Mouse (Mus musculus): Measurements from ENCODE around the gene Zfp445. TPM values are rescaled to one million over a fixed set of nuclear protein-coding genes. Genes with fewer than 3 reads are reported as not detected.

The Zfp445 gene
- polyA plus RNA-seq, 1 experiment from 2014 or later: 109 TPM

DNA sequence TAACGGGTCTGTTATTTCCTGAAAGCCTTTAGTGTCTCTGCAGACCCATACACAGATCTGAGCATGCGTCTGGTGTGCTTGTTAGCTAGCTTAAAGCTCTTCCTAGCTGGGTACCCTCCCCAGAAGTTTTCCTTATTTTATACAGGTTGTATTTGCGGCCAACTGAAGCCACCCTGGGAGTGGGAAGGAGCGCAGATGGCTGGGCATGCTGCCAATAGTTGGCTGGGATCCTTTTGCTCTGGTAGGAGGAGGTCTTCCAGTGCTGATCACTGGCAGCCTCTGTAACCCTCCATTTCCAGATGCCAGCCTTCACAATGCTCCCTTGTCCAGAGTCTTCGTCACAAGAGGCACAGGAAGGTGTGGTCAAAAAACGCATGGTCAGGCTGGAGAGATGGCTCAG lies 29.0 kb downstream of the Zfp445 start:
- Histone ChIP-seq H3K4me1 (replicated peaks) (peaks cover 22% of the 10 kb centered on the region), H3K27me3 (no peaks in the 10 kb centered on the region), H3K9ac (replicated peaks) (no peak overlapping the region), H3K4me3 (replicated peaks) (no peak overlapping the region), H3K36me3 (peaks cover 15% of the 10 kb centered on the region), H3K4me2 (no peak overlapping the region; the same call in 1 of the 2 replicates), H3K27ac (peak overlapping the region; percentile 82), H3K9me3 (no peaks in the 10 kb centered on the region)
- ATAC-seq (ENCODE audit: insufficient number of reproducible peaks, insufficient read depth, low FRiP score, low TSS enrichment, low read depth): peak; percentile 76
- WGBS: 41% methylated on average over 6 of the region's 6 CpGs

DNA sequence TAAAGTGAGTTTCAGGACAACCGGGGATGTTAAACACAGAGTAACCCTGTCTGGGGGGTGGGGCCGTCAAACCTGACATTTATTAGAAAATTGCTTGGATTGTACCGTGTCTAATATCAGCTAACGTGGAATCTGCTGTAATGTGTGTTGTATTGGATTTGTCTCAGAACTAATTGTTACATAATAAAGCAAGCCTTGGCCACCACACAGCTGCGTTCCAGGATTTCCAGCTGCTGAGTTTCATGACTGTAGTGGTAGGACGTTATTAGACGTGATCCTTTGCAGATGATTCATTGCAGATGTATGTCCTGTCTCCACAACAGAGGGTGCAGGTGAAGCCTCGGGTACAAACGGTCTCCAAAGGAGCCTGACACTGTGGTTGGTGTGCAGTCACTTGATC lies 29.7 kb downstream of the Zfp445 start:
- no peak overlapping the region for H3K9ac ChIP-seq (replicated peaks)
- peaks cover 22% of the 10 kb centered on the region for H3K4me1 ChIP-seq (replicated peaks)
- no peak overlapping the region for H3K4me3 ChIP-seq (replicated peaks)
- no peak for ATAC-seq (ENCODE audit: insufficient number of reproducible peaks, insufficient read depth, low FRiP score, low TSS enrichment, low read depth)
- peaks cover 15% of the 10 kb centered on the region for H3K36me3 ChIP-seq
- peak overlapping the region; percentile 82 for H3K27ac ChIP-seq
- no peaks in the 10 kb centered on the region for H3K27me3 ChIP-seq
- no peaks in the 10 kb centered on the region for H3K9me3 ChIP-seq
- 50% methylated on average over 9 of the region's 9 CpGs for WGBS
- no peak overlapping the region; the same call in 1 of the 2 replicates for H3K4me2 ChIP-seq

DNA sequence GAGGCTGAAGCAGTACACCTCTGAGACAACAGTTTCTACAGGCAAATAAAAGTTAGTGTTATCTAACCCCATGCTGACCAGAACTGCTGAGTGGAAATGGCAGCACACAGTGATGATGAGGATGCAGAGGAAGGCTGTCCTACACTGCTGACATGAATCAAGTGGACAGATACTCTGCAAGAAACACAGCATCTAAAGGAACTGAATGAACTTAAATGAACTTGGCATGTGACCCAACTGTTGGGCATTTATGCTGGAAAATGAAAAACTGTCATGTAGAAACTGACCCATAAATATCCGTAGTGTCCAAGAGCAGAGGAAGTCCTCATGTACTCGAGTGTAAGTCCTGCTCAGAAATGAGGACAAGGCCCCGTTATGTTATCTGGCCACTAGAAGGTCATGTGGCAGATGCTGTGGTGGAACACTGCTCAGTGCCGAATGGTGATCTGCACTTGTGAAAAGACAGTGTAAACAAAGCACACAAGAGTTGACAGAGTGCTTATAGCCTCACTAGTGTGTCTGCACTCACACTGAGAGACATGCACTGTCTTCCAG lies 35.9 kb downstream of the Zfp445 start:
- H3K36me3 ChIP-seq: peaks cover 51% of the 10 kb centered on the region
- WGBS: 85% methylated on average over 4 of the region's 4 CpGs

DNA sequence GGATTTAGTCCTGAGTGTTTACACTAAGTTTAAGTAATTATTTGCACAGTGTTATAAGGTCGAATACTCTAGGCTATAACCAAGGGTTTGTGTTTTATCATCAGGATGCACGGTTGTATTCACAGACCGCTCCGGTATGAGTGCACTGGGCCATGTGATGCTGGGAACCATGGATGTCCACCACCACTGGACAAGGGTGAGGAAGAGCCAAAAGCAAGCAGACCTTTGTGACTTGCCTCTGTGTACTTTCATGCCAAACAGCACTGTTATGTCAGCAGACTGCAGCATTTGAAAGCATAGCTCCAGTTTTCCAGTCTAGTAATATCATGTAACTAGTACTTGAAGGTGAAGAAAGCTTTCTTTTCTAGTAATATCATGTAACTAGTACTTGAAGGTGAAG lies 39.1 kb downstream of the Zfp445 start:
- Histone ChIP-seq H3K4me2 (no peak overlapping the region), H3K27me3 (no peaks in the 10 kb centered on the region), H3K27ac (no peak overlapping the region), H3K4me1 (replicated peaks) (no peaks in the 10 kb centered on the region), H3K36me3 (peaks cover 58% of the 10 kb centered on the region), H3K9me3 (no peaks in the 10 kb centered on the region), H3K4me3 (replicated peaks) (no peak overlapping the region), H3K9ac (replicated peaks) (no peak overlapping the region)
- 90% methylated on average over 4 of the region's 4 CpGs for WGBS
- ATAC-seq (ENCODE audit: insufficient number of reproducible peaks, insufficient read depth, low FRiP score, low TSS enrichment, low read depth): no peak

More for the DNA sequence above, 35.9 kb downstream of the Zfp445 start:
- Histone ChIP-seq H3K9ac (replicated peaks) (no peak overlapping the region), H3K9me3 (no peaks in the 10 kb centered on the region), H3K4me2 (no peak overlapping the region), H3K27me3 (no peaks in the 10 kb centered on the region), H3K27ac (no peak overlapping the region), H3K4me3 (replicated peaks) (no peak overlapping the region), H3K4me1 (replicated peaks) (no peaks in the 10 kb centered on the region)
- ATAC-seq (ENCODE audit: insufficient number of reproducible peaks, insufficient read depth, low FRiP score, low TSS enrichment, low read depth): no peak

DNA sequence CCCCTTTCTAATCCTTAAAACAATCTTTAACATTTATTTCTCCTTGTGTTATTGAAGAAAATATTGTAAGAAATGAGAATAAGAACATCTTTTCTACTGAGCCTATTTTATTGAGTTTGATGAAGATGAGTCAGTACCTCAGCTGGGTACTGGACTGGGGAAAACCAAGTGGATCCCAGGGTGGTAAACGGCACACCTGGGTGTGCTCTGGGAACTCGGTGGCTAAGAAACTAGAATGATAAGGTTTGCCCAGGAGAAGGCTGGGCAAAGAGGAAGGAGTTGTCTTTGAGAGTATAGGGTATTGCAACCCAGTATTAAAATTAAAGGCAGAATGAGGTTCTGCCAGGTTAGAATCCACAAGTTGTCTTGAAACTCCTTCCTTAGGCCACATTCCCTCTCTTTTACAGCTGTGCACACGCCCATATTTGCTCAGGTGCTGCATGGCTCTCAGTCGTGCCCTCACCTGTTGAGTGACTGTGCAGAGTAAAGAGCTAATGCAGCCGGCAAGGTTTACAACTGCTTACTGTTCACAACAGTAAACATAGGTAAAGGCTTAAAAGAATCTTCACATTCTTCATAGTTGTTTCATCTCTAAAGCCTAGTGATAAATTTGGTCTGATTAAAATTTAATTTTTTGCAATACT lies 42.3 kb downstream of the Zfp445 start:
- Histone ChIP-seq H3K36me3 (peaks cover 60% of the 10 kb centered on the region), H3K4me1 (replicated peaks) (no peaks in the 10 kb centered on the region), H3K4me3 (replicated peaks) (no peak overlapping the region), H3K4me2 (no peak overlapping the region), H3K9me3 (no peaks in the 10 kb centered on the region), H3K27ac (no peak overlapping the region), H3K9ac (replicated peaks) (no peak overlapping the region), H3K27me3 (no peaks in the 10 kb centered on the region)
- 78% methylated on average over 5 of the region's 5 CpGs for WGBS
- ATAC-seq (ENCODE audit: insufficient number of reproducible peaks, insufficient read depth, low FRiP score, low TSS enrichment, low read depth): no peak

DNA sequence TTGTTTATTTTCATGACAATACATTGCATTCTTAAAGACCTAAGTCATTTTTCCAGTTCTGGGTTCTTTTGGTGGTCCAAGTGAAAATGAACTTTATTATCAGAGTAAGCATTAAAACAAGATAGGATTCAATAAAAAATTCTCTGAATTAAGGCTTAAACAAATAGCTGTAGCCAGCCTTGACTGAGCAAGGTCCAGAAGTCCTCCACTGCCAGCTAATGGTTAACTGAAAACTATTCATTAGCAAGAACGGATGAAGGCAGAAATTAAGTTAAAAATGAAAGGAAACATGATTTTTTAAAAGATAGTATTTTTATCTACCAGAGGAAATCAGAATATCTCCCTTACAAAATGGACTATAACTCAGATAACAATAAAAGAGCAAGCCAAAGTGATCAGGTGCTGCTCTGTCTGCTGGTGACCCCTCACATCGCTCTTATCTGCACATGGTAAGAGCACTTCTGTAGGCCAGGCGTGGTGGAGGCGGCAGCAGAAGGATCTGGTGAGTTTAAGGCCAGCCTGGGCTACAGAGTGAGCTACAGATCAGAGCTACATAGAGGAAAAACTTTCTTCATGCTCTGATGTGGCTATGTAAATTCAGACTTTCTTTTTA lies 50.5 kb downstream of the Zfp445 start:
- 83% methylated on average over 4 of the region's 4 CpGs for WGBS
- Histone ChIP-seq H3K9me3 (no peaks in the 10 kb centered on the region), H3K9ac (replicated peaks) (no peak overlapping the region), H3K27ac (no peak overlapping the region), H3K36me3 (peaks cover 37% of the 10 kb centered on the region), H3K4me3 (replicated peaks) (no peak overlapping the region), H3K27me3 (no peaks in the 10 kb centered on the region), H3K4me1 (replicated peaks) (no peaks in the 10 kb centered on the region), H3K4me2 (no peak overlapping the region)
- ATAC-seq (ENCODE audit: insufficient number of reproducible peaks, insufficient read depth, low FRiP score, low TSS enrichment, low read depth): no peak

DNA sequence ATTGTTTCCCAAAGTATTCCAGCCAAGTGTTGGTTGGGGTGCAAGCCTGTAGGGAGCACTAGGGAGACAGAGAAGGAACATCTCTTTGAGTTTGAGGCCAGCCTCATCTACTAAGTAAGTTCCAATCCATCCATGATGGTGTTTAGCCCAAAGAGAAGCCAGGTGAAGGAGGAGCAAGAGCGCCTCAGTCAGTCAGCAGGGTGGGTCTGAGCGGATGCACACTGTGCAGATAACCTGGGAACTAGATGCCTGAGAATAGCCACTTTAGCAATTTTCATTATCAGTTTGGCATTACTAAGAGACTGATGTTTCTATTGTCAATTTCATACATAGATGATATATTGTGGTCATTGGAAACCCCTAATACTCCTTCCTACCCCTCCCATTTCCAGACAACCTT lies 51.0 kb downstream of the Zfp445 start:
- no peaks in the 10 kb centered on the region for H3K27me3 ChIP-seq
- no peaks in the 10 kb centered on the region for H3K4me1 ChIP-seq (replicated peaks)
- no peaks in the 10 kb centered on the region for H3K9me3 ChIP-seq
- no peak overlapping the region for H3K9ac ChIP-seq (replicated peaks)
- H3K36me3 ChIP-seq: peaks cover 37% of the 10 kb centered on the region
- WGBS: 94% methylated on average over 2 of the region's 2 CpGs
- H3K4me3 ChIP-seq (replicated peaks): no peak overlapping the region
- no peak overlapping the region for H3K4me2 ChIP-seq
- no peak for ATAC-seq (ENCODE audit: insufficient number of reproducible peaks, insufficient read depth, low FRiP score, low TSS enrichment, low read depth)
- H3K27ac ChIP-seq: no peak overlapping the region

DNA sequence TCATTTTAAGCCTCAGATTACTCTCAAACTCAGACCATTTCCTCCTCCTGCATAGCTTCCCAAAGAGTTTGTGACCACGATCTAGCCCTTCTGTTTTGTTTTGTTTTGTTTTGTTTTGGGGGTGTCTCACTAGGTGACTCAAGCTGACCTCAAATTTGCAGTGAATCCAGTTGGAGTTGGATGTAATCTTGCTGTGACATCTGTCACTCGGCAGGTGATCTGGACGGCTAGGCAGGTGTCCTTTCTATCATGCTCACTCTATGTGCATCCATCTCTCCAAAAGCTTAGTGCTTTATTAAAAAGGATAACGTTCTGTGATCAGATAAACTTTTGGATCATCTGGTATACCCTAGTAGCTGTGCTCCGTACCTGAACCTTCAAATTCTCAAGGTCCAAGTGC lies 53.4 kb downstream of the Zfp445 start:
- Histone ChIP-seq H3K4me3 (replicated peaks) (no peak overlapping the region), H3K27me3 (no peaks in the 10 kb centered on the region), H3K4me1 (replicated peaks) (no peaks in the 10 kb centered on the region), H3K36me3 (peaks cover 39% of the 10 kb centered on the region), H3K27ac (no peak overlapping the region), H3K4me2 (no peak overlapping the region), H3K9ac (replicated peaks) (no peak overlapping the region), H3K9me3 (no peaks in the 10 kb centered on the region)
- 88% methylated on average over 5 of the region's 5 CpGs for WGBS
- no peak for ATAC-seq (ENCODE audit: insufficient number of reproducible peaks, insufficient read depth, low FRiP score, low TSS enrichment, low read depth)

DNA sequence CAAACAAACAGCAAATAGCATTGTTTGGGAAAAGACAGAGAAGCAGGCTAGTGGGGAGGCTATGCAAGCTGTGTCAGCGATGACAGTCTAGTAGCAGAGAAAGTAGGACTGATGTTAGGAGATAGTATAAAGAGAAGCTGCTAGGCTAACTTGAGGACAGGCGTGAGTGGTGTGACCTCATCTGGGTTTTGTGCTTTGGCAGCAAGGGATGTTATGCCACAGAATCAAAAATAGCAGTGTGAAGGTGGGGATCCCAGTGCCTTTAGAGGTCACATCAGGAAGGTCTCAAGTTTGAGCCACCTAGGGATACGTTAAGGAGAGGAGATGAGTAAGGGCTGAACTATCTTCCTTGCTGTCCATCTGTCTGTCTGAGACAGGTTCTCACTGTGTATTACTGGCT lies 55.6 kb downstream of the Zfp445 start:
- peaks cover 27% of the 10 kb centered on the region for H3K36me3 ChIP-seq
- WGBS: 92% methylated on average over 3 of the region's 3 CpGs

DNA sequence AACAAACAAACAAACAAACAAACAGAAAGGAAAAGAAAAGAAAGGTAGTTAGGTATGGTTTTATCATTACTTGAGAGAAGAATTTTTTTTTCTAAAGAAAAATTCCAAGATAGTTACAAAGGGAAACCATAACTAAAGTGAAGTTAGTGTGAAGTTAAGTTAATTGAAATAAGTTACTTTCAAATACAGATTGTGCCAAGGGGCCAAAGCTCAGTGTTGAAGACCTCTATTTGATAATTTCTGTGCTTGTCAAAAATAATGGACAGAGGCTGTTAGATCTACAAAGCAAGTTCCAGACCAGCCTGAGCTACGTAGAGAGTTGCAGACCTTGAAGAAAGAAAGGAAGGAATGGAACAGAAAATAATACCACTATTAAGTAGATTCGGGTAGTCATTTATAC lies 58.6 kb downstream of the Zfp445 start:
- Histone ChIP-seq H3K4me2 (no peak overlapping the region), H3K9me3 (no peaks in the 10 kb centered on the region), H3K36me3 (peaks cover 15% of the 10 kb centered on the region), H3K4me1 (replicated peaks) (peaks cover 8% of the 10 kb centered on the region; the same call in 1 of the 2 replicates), H3K9ac (replicated peaks) (no peak overlapping the region), H3K27me3 (no peaks in the 10 kb centered on the region), H3K4me3 (replicated peaks) (no peak overlapping the region), H3K27ac (no peak overlapping the region)
- ATAC-seq (ENCODE audit: insufficient number of reproducible peaks, insufficient read depth, low FRiP score, low TSS enrichment, low read depth): no peak
- 94% methylated on average over 2 of the region's 2 CpGs for WGBS

More for the DNA sequence above, 55.6 kb downstream of the Zfp445 start:
- Histone ChIP-seq H3K4me3 (replicated peaks) (no peak overlapping the region), H3K4me1 (replicated peaks) (peaks cover 8% of the 10 kb centered on the region; the same call in 1 of the 2 replicates), H3K9ac (replicated peaks) (no peak overlapping the region), H3K27ac (no peak overlapping the region), H3K4me2 (no peak overlapping the region), H3K27me3 (no peaks in the 10 kb centered on the region), H3K9me3 (no peaks in the 10 kb centered on the region)
- ATAC-seq (ENCODE audit: insufficient number of reproducible peaks, insufficient read depth, low FRiP score, low TSS enrichment, low read depth): no peak

DNA sequence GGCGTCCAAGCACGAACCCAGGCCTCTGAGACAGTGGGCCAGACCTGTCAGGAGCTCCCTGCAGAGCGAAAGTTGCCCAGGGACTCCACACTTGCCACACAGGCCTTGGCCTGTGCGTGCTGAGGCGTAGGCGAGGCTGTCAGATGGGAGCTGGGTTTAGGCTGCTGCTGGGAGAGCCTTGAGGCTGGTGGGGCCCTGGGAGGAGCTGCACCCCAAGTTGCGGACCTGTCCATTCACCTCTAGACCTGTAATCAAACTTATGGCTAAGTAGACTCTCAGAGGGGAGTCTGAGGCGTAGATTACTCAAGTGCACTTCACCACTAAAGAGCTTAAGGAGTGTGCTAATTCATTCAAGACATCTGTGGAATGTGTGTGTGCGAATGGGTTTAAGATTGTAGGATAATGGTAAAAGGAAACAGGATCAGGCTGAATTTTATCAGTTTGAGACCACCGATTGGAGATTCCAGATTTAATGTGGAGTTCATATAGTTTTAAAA lies 59.9 kb downstream of the Zfp445 start:
- Histone ChIP-seq H3K9me3 (no peaks in the 10 kb centered on the region), H3K4me3 (replicated peaks) (peak overlapping the region; percentile 64), H3K27me3 (no peaks in the 10 kb centered on the region), H3K4me2 (peak overlapping the region; percentile 79), H3K36me3 (peaks cover 10% of the 10 kb centered on the region), H3K9ac (replicated peaks) (peak overlapping the region; percentile 79), H3K27ac (peak overlapping the region; percentile 87), H3K4me1 (replicated peaks) (peaks cover 8% of the 10 kb centered on the region; the same call in 1 of the 2 replicates)
- no peak for ATAC-seq (ENCODE audit: insufficient number of reproducible peaks, insufficient read depth, low FRiP score, low TSS enrichment, low read depth)
- 11% methylated on average over 10 of the region's 10 CpGs for whole genome bisulfite sequencing
